Mouse (Mus musculus) A20 (cell line): ENCODE measurements around the gene Actr1b.
"Not testable (repeated sequence)": the region's sequence is repeated elsewhere in the genome, so short reads cannot be mapped to it uniquely, and the experiment has no call there.

Source experiments
- DNase-seq: peaks from one replicate; pipeline ENCODE4 v3.0.0-alpha.2; 2011; ENCODE audit warnings: low read depth, low spot score

Actr1b gene

DNA sequence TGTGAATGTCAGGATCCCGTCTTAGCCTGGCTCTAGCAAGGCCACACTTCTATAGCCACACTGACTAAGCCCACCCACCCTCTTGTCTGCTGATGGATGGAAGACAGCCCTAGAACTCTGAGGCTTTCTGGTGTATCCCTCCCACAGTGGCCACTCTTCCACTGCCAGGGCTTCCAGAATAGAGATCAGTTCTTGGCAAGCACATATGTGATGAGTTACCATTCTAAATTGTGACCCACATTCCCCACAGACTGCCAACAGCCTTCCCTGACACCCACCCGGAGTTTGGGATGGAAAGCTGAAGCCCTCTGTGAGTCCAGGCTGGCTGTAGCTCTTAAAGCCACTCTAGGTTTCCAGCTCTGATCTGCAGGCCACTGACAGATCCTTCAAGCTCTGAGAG, 7.1 kb downstream of the Actr1b start:
- DNase-seq = no peak

DNA sequence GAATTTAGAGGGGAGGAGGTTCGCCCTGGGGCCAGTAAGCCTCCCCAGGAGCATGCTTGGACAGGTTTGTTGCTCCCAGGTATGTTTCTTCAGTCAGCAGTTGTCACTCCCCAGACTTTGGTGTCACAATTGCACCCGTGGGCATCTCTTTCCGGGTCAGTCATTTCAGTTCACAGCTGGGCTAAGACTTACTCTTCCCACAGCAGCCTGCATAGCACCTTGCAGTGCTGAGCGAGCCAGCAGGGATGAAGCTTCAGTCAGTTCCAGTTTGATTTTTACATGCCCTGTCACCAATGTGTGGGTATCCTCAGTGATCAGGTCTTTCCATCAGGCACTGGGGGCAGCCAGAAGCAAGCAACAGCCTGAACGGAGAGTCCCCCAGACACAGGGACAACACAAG, 17.2 kb downstream of the Actr1b start:
- no peak for DNase-seq

DNA sequence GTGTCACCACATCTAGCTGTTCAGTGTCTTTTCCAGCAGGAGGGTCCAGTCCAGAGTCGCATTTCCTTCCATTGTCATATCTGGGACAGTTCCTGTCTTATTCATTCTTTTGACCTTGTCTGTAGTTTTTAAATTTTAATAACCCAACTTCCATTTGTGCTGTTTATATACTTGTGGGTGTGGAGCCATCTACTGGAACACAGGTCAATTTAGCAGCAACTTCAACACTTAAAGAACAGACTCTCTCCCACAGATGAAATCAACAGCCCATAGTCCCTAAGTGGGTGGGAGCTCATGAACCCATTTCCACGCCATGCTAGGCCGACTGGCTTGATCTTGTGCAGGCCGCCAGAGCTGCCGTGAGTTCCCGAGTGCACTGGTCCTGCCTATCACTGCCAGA, 17.8 kb downstream of the Actr1b start:
- no peak for DNase-seq

DNA sequence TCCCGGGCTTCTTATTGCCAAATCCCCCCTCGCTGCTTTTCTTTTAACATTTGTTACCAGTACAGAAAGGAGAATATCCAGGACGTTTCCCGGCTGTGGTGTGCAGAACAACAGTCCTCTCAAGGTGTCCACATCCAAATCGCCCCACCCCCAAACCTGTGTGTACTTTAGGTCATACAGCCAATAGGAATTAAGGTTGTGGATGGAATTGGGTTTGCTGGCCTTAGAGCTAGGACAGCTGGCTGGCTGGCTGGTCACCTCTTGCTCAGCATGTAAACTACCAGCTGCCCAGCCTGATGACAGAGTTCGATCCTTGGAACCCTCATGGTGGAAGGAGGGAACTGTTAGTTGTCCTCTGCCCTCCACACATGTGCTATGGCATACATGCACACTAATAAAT, 19.4 kb downstream of the Actr1b start:
- no peak for DNase-seq

DNA sequence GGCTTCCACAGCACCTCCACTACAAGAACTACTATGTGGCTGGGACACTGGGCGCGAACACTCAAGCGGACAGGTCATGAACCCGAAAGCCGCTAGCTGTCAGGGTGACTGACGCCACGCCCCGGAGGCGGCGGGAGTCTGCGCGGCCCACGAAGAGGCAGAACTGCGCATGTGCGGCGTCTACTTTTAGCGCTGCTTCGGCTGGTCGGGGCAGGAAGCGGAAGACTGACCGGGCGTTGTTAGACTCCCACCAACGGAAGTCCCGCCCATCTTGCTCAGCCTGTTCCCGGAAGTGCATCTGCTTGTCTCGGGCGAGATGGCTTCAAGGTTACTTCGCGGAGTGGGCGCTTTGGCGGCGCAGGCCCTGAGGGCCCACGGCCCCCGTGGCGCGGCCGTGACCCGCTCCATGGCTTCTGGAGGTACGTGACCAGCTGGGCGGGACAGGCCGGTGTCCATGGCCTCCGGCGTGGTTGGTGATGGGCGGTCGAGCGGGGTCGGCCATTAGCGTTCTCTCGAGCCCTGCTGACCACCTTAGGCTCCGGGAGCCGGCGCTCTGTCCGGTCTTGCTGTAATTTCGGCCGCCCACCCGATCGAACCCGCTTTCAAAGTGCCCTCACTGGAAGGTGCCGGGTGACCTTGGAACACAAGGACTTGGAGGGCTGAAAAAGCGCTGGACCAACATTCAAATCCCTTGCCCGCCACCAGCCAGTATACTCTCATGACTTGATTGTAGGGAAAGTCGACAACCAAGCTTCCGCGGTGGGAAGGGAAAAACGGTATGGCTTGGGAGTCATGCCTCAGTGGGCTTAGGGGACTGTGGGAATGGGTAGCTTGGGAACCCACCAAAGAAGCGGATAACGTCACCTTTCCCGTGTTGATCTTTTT, 22.7 kb downstream of the Actr1b start, which contains the start of gene Cox5b:
Gene Cox5b, plus strand, starts transcription at position 179 of the 885 bp plus-strand sequence.
- peak; percentile 99 for DNase-seq

DNA sequence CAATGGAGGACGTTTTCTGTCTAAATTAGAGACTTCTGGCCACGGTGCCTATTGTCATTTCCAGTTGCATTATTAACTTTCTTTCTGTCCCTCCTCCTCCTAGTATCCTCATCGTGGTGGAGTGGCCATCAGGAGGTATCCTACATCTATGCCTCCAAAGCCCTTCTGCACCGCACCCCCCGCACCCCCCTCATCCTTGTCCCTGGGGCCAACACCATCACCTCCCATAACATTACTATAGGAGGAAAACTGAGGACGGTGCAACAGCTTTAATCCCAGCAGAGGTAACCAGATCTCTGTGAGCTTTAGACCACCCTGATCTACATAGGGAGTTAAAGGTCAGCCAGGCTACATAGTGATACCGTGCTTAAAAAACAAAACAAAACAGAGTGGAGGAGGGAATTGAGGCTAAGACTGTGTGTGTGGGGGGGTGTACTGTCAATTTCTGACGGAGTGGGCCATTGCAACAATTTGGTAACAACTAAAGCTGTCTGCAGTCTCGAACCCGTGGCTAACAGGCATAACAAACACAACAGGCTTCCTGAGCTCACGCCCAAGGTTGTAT, 23.5 kb downstream of the Actr1b start:
- peak; percentile 16 for DNase-seq

DNA sequence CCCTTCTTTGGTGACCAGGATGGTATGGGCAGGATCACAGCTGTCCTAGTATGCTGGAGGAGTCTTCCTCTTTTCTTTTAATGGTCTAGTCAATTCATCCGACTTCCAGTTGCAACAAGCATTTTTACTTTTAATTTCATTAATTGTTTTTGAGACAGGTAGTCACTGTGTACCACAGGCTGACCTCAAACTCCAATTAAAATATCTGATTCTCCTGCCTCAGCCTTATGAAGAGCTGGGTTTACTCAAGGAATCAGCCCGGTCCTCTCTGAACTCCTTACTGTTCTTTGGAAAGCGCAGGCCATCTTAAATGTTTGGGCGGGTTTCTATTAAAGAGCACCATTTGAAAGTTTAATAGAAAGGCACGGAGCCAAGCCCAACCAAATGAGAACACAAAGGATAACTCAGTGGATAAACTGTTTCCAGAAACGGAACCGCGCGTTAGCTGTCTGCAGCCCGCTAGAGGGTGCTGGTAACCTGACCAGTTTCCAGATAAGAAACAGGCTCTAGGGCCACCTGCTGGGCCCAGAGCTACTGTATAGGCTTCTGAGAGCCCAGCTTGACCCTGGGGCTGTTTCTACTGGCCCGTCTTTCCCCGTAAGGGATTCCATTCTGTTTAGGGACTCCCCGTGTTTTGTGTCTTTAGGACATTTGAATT, 30.3 kb downstream of the Actr1b start:
- peak; percentile 80 for DNase-seq

DNA sequence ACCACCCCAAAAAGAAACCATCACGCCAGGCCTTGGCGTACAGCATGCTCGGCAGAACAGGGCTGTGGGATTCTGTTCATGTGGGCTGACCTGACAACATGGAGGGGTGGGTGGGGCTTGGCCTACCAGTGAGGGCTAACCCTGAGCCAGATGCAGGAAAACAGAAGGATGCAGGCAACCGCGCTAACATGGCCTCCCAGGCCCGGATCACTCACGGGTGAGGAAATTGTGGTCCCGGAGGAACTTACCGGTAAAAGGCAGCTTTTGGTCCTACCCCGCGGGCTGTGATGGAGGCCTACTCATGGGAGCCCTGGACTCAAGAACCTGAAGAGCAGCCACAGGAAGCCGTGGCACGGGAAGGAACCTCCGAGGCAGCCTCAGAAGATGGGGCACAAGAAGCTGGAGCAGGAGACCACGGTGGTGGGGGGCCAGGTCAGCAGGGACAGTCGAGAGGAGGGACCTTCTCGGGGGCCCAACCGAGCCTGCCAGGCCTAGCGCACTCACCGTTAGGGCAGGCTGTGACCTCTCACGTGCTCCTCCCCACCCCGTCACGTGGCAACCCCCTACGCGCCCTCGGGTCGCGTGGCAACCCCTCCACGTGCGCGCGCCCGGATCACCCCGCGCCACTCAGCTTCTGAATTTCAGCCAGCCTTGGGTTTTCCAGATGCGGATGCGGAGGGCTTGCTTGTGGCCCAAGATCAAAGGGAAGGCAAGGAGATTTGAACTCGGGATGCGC, 31.4 kb downstream of the Actr1b start, which contains the start of gene Fam178b:
Gene Fam178b, minus strand, starts transcription at position 564 of the 736 bp plus-strand sequence.
- no peak for DNase-seq

DNA sequence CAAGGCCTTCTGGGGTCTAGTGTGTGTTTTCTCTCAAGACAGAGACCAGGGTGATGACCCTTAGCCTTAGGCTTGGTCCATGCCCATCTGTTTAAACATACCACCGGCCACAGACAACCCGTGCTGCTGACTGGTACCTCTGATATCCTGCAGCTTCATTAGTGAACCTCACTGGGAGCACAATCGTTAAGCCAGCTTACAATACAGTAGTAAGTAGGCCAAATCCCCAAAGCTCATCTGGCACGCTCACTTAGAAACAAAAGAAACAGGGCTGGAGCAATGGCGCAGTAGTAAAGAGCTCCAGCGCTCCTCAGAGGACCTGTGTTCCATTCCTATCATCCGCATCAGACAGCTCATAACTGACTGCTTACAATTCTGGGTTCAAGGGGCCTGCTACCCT, 33.3 kb downstream of the Actr1b start:
- no peak for DNase-seq

DNA sequence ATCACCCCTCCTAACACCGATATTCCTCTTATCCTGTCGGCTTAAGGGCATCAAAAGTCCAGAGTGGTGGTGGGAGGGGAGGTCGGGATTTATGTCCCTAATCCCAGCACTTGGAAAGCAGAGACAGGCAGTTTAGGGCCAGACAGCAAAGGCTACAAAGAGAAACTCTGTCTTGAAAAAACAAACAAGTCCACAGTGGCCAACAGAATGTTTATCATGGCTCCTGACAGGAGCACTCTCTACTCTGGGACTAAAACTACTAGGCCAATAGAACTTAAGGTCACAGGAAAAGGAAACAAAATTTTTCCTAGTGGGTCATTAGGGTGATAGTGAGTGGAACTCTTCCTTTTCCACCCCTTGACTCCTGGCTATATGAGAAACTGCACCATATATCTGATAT, 39.3 kb downstream of the Actr1b start:
- DNase-seq = no peak

DNA sequence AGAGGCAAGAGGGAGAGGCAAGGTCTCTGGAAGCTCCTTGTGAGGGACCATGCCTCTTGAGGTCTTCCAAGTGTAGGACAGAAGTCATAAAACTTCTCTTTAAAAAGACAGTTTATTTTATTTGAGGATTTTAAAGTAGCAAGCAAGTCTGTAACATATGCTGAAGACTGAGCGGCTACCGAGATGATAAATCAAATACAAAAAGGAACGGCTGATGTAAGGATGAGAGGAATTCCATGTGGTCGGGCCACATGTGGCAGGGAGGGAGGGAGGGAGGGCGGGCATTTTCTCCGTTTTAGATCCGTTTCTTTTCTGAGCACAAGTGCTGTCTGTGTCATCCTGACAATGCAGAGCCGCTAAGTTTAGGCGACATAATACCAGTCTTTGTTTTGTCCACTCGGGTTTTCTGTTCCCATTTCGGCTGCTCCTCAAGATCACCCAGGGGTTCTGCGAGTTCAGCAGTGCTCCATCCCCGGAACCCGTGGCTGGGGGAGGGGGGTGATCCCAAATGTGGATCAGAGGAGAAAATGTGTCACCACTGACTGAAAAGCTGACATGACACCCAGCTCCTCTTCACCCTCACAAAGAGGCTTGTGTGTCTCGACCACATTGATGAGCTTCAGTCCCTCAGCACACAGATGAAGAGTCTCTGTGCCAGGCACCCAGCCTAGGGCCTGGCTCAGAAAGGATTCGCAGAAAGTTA, 41.4 kb downstream of the Actr1b start:
- DNase-seq = no peak

DNA sequence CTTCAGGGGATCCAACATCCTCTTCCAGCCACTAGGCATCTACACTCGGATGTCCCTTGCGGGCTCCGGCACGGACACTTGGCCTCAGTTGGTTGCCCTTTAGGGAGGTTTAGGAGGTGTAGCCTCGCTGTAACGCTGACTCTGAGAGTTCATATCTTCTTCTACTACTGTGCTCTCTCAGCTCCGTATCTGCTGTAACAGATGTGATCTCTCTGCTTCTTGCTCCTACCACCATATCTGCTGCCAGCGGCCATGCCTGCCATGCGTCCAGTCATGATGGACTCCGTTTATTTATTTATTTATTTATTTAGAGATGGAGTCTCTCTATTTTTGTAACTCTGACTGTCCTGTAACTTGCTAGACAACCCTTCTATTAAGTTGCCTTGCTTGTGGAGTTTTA, 43.0 kb downstream of the Actr1b start:
- DNase-seq = no peak

DNA sequence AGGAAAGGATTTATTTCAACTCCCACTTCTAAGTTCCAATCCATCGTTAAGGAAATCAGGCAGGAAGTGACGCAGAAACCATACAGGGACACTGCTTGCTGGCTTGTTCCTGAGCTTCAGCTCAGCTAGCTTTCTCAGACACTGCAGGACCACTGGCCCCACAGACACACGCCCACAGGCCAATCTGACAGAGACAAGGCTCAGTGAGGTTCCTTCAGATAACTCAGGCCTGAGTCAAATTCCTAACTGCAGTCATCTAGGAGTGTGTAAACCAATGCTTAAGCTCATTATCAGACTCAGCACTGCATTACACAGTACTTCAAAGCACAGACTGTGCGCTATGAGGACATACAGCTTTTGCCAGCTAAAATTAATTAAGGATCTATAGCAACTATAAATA, 44.0 kb downstream of the Actr1b start:
- DNase-seq = no peak

DNA sequence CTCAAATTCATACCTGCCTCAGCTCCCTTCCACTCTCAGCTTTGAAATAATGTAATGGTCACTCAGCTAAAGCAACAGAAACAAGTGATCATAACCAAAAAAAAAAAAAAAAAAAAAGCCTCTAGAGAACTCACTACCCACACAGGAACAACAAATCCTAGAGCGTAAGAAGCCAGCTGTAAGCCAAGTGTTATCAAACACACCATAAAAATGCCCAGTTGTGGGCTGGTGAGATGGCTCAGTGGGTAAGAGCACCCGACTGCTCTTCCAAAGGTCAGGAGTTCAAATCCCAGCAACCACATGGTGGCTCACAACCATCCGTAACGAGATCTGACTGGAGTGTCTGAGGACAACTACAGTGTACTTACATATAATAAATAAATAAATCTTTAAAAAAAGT, 46.2 kb downstream of the Actr1b start:
- DNase-seq = not testable (repeated sequence)

DNA sequence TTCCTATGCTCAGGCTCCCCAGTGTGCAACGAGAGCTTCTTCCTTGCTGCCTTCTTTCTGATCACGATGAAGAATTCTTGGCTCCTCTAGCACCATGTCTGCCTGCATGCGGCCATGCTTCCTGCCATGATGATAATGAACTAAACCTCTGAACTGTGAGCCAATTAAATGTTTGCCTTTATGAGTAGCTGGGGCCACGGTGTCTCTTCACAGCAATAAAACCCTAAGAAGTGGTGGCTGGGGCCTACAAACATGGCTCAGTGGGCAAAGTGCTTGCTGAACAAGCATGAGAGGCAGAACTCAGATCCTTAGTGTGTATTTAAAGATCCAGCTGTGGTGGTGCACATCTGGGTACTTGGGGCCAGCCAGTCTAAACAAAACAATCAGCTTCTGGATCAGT, 48.3 kb downstream of the Actr1b start:
- no peak for DNase-seq

DNA sequence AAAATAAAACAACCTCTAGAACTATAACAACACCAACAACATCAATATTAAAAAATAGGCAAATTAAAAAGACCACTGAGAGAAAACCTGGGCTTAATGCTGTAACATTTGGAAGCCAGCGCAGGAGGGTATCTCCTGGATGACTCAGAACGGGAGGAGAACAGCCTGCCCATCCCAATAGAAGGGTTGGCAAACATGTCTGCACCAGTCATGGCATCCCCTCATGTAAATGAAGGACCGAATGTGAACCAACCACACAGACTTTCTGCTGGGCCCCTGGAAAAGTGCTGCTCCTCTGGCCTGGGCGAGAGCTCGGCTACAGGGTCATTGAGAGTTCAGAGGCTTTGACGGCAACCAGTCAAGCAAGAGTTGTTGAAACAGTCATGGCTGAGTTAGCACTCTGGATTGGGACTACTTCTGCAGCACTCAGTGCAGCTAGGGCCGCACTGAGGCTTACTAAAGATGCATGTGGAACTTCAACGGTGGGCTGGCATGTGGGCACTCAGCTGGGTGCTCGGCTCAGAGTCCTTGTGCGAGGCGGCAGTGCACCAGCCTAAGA, 49.0 kb downstream of the Actr1b start:
- DNase-seq = no peak

DNA sequence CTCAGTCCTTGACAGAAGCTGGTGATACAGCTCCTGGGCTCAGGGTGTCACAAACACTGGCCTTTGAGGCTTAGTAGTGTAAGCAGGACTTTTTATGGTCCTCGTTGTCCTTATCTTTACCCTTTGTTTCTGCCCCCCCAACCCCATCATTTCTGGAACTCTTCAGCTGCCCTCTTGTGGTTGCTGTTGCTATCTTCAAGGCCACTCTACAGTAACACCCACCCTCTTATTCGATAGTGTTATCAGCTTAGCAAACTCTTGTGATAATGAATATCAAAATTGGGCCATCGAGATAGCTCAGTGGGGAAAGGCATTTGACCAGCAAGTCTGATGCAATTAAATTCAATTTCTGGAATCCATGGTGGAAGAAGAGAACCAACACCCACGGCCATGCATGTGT, 49.8 kb downstream of the Actr1b start:
- peak; percentile 30 for DNase-seq

DNA sequence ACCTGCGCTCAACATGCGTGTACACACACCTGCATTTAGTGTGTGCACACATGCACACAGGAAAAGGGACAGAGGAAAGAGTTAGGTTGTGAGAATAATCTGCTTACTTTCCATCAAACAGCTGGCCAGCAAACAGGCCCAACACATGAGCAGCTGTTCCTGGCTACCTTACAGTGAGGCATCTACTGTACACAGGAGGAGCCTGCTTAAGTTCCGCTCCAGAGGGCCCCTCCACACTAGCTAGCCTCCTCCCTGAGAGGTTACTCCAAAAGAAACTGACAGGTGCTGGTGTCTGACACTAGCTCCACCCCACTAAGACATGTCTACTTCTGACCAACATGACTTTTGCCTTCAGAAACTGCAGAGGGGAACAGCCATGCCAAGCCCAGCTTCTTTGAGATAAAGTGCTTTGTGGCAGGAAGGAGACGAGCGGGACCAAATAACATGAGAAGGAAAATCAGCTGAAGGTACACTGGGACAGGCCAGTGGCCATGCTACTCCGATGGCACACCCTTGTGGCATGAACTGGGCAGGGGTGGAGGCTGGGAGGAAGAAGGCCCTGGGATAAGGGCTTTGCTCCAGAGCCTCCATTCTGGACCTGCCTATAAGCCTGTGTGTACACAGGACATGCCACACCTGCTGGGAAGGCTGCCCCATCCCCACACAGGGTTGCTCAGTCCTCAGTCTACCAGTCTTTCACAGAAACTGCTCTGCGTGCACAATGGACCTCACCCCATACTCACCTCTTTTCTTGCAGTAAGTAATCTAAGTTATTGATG, 55.4 kb downstream of the Actr1b start:
- peak; percentile 72 for DNase-seq

DNA sequence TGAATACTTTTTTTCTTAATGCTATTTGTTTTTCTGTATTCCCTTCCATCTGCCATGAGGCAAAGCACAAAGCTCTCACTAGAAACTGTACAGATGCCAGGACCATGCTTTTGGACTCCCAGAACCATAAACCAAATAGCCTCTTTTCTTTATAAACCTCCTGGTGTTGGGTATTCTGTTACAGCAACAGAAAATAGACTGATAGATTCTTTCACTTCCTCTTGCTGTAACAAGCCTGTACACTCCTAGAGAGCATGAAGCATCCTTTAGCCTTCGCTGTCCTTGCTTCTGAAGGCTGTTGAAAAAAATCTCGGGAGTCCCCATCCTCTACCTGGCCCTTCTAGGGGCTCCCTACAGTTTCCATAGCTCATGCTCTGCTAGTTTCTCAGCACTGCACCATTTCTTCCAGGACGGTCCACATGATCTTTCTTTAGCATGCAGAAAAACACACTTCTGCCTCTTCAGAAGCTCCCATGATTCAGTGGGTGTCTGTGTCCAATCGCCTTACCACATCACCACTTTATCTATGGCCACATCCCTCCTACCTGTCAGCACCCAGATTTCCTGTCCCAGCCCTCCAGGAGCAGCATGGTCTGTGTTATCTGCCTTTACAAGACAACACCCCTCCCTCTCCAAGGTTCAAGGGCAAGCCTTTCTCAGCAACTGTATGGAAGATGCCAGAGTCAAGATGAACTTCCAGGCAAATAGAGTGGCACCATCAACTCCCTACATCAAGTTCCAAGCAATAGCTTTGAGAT, 56.4 kb downstream of the Actr1b start:
- peak; percentile 29 for DNase-seq
